Comparison of ENCODE assay signal across 9 mouse cellular contexts in genomic region chr16:18048071-18048470, GRCm38 (mm10).
"Had no signal": no experiment of that assay in that cellular context is flagged by ENCODE, and none has a peak within 500 bp of the region (broad histone marks: within the 10 kb centered on the region; RNA-seq: fewer than 3 reads in every experiment).

No protein-coding gene starts in this region.

- H3K36me3 ChIP-seq: limb, embryonic 15.5 days; liver, embryonic 12.5 days; lung, embryonic 15.5 days; midbrain, embryonic 13.5 days; stomach, embryonic 15.5 days had no signal

- H3K9me3 ChIP-seq: limb, embryonic 15.5 days; liver, embryonic 12.5 days; lung, embryonic 15.5 days; midbrain, embryonic 13.5 days; stomach, embryonic 15.5 days had no signal

- H3K4me2 ChIP-seq: limb, embryonic 15.5 days; liver, embryonic 12.5 days; lung, embryonic 15.5 days; midbrain, embryonic 13.5 days; stomach, embryonic 15.5 days had no signal

- H3K4me3 ChIP-seq: limb, embryonic 15.5 days; liver, embryonic 12.5 days; lung, embryonic 15.5 days; midbrain, embryonic 13.5 days; stomach, embryonic 15.5 days had no signal

- H3K4me1 ChIP-seq: liver, embryonic 12.5 days; stomach, embryonic 15.5 days had no signal

- H3K27me3 ChIP-seq: lung, embryonic 15.5 days; midbrain, embryonic 13.5 days had no signal

- DNase-seq: right cerebral cortex, adult 18-20 months; right cerebral cortex, postnatal 25 days had no signal

- H3K27ac ChIP-seq: kidney, postnatal 0 days; limb, embryonic 15.5 days; liver, embryonic 12.5 days; lung, embryonic 15.5 days; macrophage; midbrain, embryonic 13.5 days; stomach, embryonic 15.5 days had no signal

- ATAC-seq: liver, embryonic 12.5 days had no signal

- H3K9ac ChIP-seq: limb, embryonic 15.5 days; liver, embryonic 12.5 days; lung, embryonic 15.5 days; midbrain, embryonic 13.5 days; stomach, embryonic 15.5 days had no signal
